Comparison of ENCODE assay signal across 10 mouse cellular contexts in genomic region chr12:76417433-76417854, GRCm38 (mm10). TPM values are rescaled to one million over a fixed set of nuclear protein-coding genes. Genes with fewer than 3 reads are reported as not detected.
DNase-seq lines count a peak whose midpoint lies in the region; ATAC-seq lines count a peak whose summit lies in the region.
"Had no signal": no experiment of that assay in that cellular context is flagged by ENCODE, and none has a peak within 500 bp of the region (broad histone marks: within the 10 kb centered on the region; RNA-seq: fewer than 3 reads in every experiment).

TSS of gene Ppp1r36 (plus strand) at chr12:76417538.

- peak within 1 kb of the TSS; percentile 40 for H3K4me3 ChIP-seq in forebrain, embryonic 13.5 days
- peak within 1 kb of the TSS; percentile 36 for H3K4me3 ChIP-seq in intestine, embryonic 14.5 days (ENCODE audit: low read depth, low read length)
- peak within 1 kb of the TSS; percentile 36 for H3K4me3 ChIP-seq in liver, embryonic 15.5 days (replicated peaks)
- peak within 1 kb of the TSS; percentile 38 for H3K4me3 ChIP-seq in neural tube, embryonic 13.5 days
- H3K4me3 ChIP-seq: erythroblast, embryonic 14.5 days had no signal

- no peak for ATAC-seq in forebrain, embryonic 13.5 days
- peak; percentile 78 for ATAC-seq in intestine, embryonic 14.5 days (replicated peaks; ENCODE audit: low FRiP score, low TSS enrichment, low read depth)
- ATAC-seq in liver, embryonic 15.5 days (ENCODE audit: insufficient read depth), result no peak
- ATAC-seq in neural tube, embryonic 13.5 days (ENCODE audit: low read depth), result peak; percentile 50; the same call in 1 of the 2 replicates

- DNase-seq in gastrocnemius, postnatal 10 days, result peak; percentile 24
- no peak for DNase-seq in gastrocnemius, postnatal 36 days
- peak; percentile 71 for DNase-seq in intestine, embryonic 14.5 days (ENCODE audit: low spot score)
- no peak for DNase-seq in ovary, adult 18-20 months (ENCODE audit: low spot score)
- DNase-seq in cerebellum, postnatal 36 days, result no peak

- H3K27ac ChIP-seq in forebrain, embryonic 13.5 days, result no peak within 1 kb of the TSS
- no peak within 1 kb of the TSS for H3K27ac ChIP-seq in intestine, embryonic 14.5 days (ENCODE audit: low read depth)
- H3K27ac ChIP-seq in liver, embryonic 15.5 days (replicated peaks), result no peak within 1 kb of the TSS
- H3K27ac ChIP-seq in neural tube, embryonic 13.5 days (replicated peaks), result no peak within 1 kb of the TSS

- under 1% methylated on average over 37 of the region's 37 CpGs for WGBS in forebrain, embryonic 13.5 days
- WGBS in intestine, embryonic 14.5 days, result 2% methylated on average over 37 of the region's 37 CpGs
- 2% methylated on average over 37 of the region's 37 CpGs for WGBS in liver, embryonic 15.5 days (ENCODE audit: insufficient replicate concordance)
- WGBS in neural tube, embryonic 13.5 days, result 1% methylated on average over 37 of the region's 37 CpGs

- H3K9ac ChIP-seq in forebrain, embryonic 13.5 days, result peak within 1 kb of the TSS; percentile 51
- peak within 1 kb of the TSS; percentile 43 for H3K9ac ChIP-seq in intestine, embryonic 14.5 days (ENCODE audit: low read length)
- no peak within 1 kb of the TSS for H3K9ac ChIP-seq in liver, embryonic 15.5 days
- peak within 1 kb of the TSS; percentile 49; the same call in 1 of the 2 replicates for H3K9ac ChIP-seq in neural tube, embryonic 13.5 days

- intact Hi-C loops in gastrocnemius, postnatal 36 days (cut with DNase I), result loop anchor here (5.0 kb wide), 1 partner anchor 50 kb away; no protein-coding TSS in a partner anchor

- H3K4me2 ChIP-seq in forebrain, embryonic 13.5 days, result peak within 1 kb of the TSS; percentile 76
- H3K4me2 ChIP-seq in intestine, embryonic 14.5 days (ENCODE audit: low read length), result peak within 1 kb of the TSS; percentile 86
- peak within 1 kb of the TSS; percentile 64 for H3K4me2 ChIP-seq in liver, embryonic 15.5 days
- H3K4me2 ChIP-seq in neural tube, embryonic 13.5 days, result peak within 1 kb of the TSS; percentile 70

- peaks cover 22% of the 10 kb centered on the region for H3K27me3 ChIP-seq in forebrain, embryonic 13.5 days
- H3K27me3 ChIP-seq in intestine, embryonic 14.5 days (replicated peaks; ENCODE audit: control insufficient read depth, insufficient read depth, low read length), result no peaks in the 10 kb centered on the region
- peaks cover 33% of the 10 kb centered on the region for H3K27me3 ChIP-seq in liver, embryonic 15.5 days
- peaks cover 26% of the 10 kb centered on the region for H3K27me3 ChIP-seq in neural tube, embryonic 13.5 days

- no peaks in the 10 kb centered on the region for H3K36me3 ChIP-seq in forebrain, embryonic 13.5 days (ENCODE audit: poor library complexity, severe bottlenecking)
- H3K36me3 ChIP-seq in intestine, embryonic 14.5 days (ENCODE audit: control insufficient read depth, insufficient read depth, low read length), result no peaks in the 10 kb centered on the region
- H3K36me3 ChIP-seq in liver, embryonic 15.5 days (replicated peaks), result no peaks in the 10 kb centered on the region
- H3K36me3 ChIP-seq in neural tube, embryonic 13.5 days, result no peaks in the 10 kb centered on the region

- peaks cover 3% of the 10 kb centered on the region; the same call in 1 of the 2 replicates for H3K9me3 ChIP-seq in forebrain, embryonic 13.5 days (replicated peaks)
- H3K9me3 ChIP-seq in intestine, embryonic 14.5 days (ENCODE audit: control insufficient read depth, low read length), result 0 out of 2 replicates have a peak, but pooled peaks cover 4% of the 10 kb centered on the region
- no peaks in the 10 kb centered on the region; the same call in 1 of the 2 replicates for H3K9me3 ChIP-seq in liver, embryonic 15.5 days (replicated peaks)
- no peaks in the 10 kb centered on the region for H3K9me3 ChIP-seq in neural tube, embryonic 13.5 days

- H3K4me1 ChIP-seq in forebrain, embryonic 13.5 days, result peaks cover 4% of the 10 kb centered on the region; the same call in 1 of the 2 replicates
- H3K4me1 ChIP-seq in intestine, embryonic 14.5 days (replicated peaks; ENCODE audit: control insufficient read depth, insufficient read depth, low read length), result no peaks in the 10 kb centered on the region
- peaks cover 8% of the 10 kb centered on the region for H3K4me1 ChIP-seq in liver, embryonic 15.5 days (replicated peaks)
- peaks cover 7% of the 10 kb centered on the region; the same call in 1 of the 2 replicates for H3K4me1 ChIP-seq in neural tube, embryonic 13.5 days (replicated peaks)

RNA-seq across cellular contexts. Expression of gene Ppp1r36, which starts in this region (rescaled TPM):
- under 1 TPM; 0.34 to 0.38 TPM for total RNA-seq in gastrocnemius, postnatal 10 days (2021)
- not detected for total RNA-seq in gastrocnemius, postnatal 36 days (2021)
- polyA plus RNA-seq in forebrain, embryonic 13.5 days (2015; fragmentation: Nextera tagmentation; extraction: Ambion mirVana), result 0.71 and 1.2 TPM in 2 replicates
- 1.4 and 1.9 TPM in 2 replicates for polyA plus RNA-seq in intestine, embryonic 14.5 days (2014; fragmentation: Nextera tagmentation; extraction: Ambion mirVana)
- 0.05 and 0.10 TPM in 2 replicates for polyA plus RNA-seq in liver, embryonic 15.5 days (2015; fragmentation: Nextera tagmentation; extraction: Ambion mirVana)
- 0.17 and 1.2 TPM in 2 replicates for polyA plus RNA-seq in neural tube, embryonic 13.5 days (2015; fragmentation: Nextera tagmentation; extraction: Ambion mirVana)
- polyA plus RNA-seq: C2C12; erythroblast, embryonic 14.5 days had no signal

Comparison
In these comparisons a context has a peak if more than half of its experiments do, and no peak if none do; other contexts are left out.
1. Peak in DNase-seq in gastrocnemius, postnatal 10 days; RNA of the gene not detected or under 1 TPM.
2. ATAC-seq: peak in intestine, embryonic 14.5 days (single experiment) and neural tube, embryonic 13.5 days (single experiment); none in forebrain, embryonic 13.5 days (single experiment) and liver, embryonic 15.5 days (single experiment).
3. Peak in every context shown above with its lines, with median percentiles within 50 percentile points of each other: H3K4me2 ChIP-seq and H3K4me3 ChIP-seq.